Mouse (Mus musculus): Measurements from ENCODE around the gene Sit1. TPM values are rescaled to one million over a fixed set of nuclear protein-coding genes. Genes with fewer than 3 reads are reported as not detected.

The Sit1 gene
- total RNA-seq, 1 experiment: 0.31 TPM

- Histone ChIP-seq H3K27ac (ENCODE audit: insufficient read depth, low read depth, low read length, poor library complexity, severe bottlenecking) (no peak overlapping the region), H3K4me3 (ENCODE audit: insufficient read depth in 1 of 2, low read depth in 1 of 2, low read length in 2 of 2, poor library complexity in 1 of 2, severe bottlenecking in 1 of 2) (no peak overlapping the region), H3K9me3 (ENCODE audit: control insufficient read depth, insufficient read depth, low read depth, low read length) (no peaks in the 10 kb centered on the region), H3K4me1 (ENCODE audit: control insufficient read depth in 2 of 2, insufficient read depth in 2 of 2, low read length in 2 of 2, poor library complexity in 1 of 2) (peaks cover 0 to 8% of the 10 kb centered on the region in 2 experiments; a peak in 2 of 4 replicates), H3K9ac (ENCODE audit: insufficient read depth, low read depth, low read length, poor library complexity, severe bottlenecking) (no peak overlapping the region), H3K36me3 (ENCODE audit: control insufficient read depth, insufficient read depth, low read length, poor library complexity, severe bottlenecking) (peaks cover 24% of the 10 kb centered on the region)
- in situ Hi-C loops (cut with MboI; ENCODE audit: low sequenced_read_pairs in 2 of 2, unreplicated experiment in 2 of 2): no loop called here
- DNase-seq (ENCODE audit: low read depth, low spot score): no peak
- TF ChIP-seq ZC3H11A (IDR thresholded peaks at IDR 0.05; ENCODE audit: borderline replicate concordance, low read depth, low read length) (no peak), ZNF384 (IDR thresholded peaks at IDR 0.05; ENCODE audit: low read depth, low read length) (0 out of 2 replicates have a peak, but pooled peaks have one; percentile 35)
Measured at GRCm38 (mm10) chr4:43528487-43528886, 45.0 kb upstream of the Sit1 start.

- TF ChIP-seq ZC3H11A (IDR thresholded peaks at IDR 0.05; ENCODE audit: borderline replicate concordance, low read depth, low read length): 0 out of 2 replicates have a peak, but pooled peaks have one; percentile 8
- TF ChIP-seq HCFC1 (IDR thresholded peaks at IDR 0.05; ENCODE audit: borderline replicate concordance, insufficient read depth, low read length): no peak
- in situ Hi-C loops (cut with MboI; ENCODE audit: low sequenced_read_pairs in 2 of 2, unreplicated experiment in 2 of 2): no loop called here
- Histone ChIP-seq H3K9me3 (ENCODE audit: control insufficient read depth, insufficient read depth, low read depth, low read length) (no peaks in the 10 kb centered on the region), H3K4me1 (ENCODE audit: control insufficient read depth in 2 of 2, insufficient read depth in 2 of 2, low read length in 2 of 2, poor library complexity in 1 of 2) (peaks cover 0 to 6% of the 10 kb centered on the region in 2 experiments; a peak in 2 of 4 replicates), H3K4me3 (ENCODE audit: insufficient read depth in 1 of 2, low read depth in 1 of 2, low read length in 2 of 2, poor library complexity in 1 of 2, severe bottlenecking in 1 of 2) (no peak overlapping the region), H3K9ac (ENCODE audit: insufficient read depth, low read depth, low read length, poor library complexity, severe bottlenecking) (no peak overlapping the region), H3K36me3 (ENCODE audit: control insufficient read depth, insufficient read depth, low read length, poor library complexity, severe bottlenecking) (peaks cover 18% of the 10 kb centered on the region), H3K27ac (ENCODE audit: insufficient read depth, low read depth, low read length, poor library complexity, severe bottlenecking) (no peak overlapping the region)
- peak; percentile 62 for DNase-seq (ENCODE audit: low read depth, low spot score)
Measured at GRCm38 (mm10) chr4:43527880-43528279, 44.3 kb upstream of the Sit1 start.

GRCm38 (mm10) chr4:43519956-43520355 is 36.4 kb upstream of the Sit1 start:
- Histone ChIP-seq H3K9me3 (ENCODE audit: control insufficient read depth, insufficient read depth, low read depth, low read length) (no peaks in the 10 kb centered on the region), H3K27ac (ENCODE audit: insufficient read depth, low read depth, low read length, poor library complexity, severe bottlenecking) (no peak overlapping the region), H3K4me3 (ENCODE audit: insufficient read depth in 1 of 2, low read depth in 1 of 2, low read length in 2 of 2, poor library complexity in 1 of 2, severe bottlenecking in 1 of 2) (no peak overlapping the region), H3K9ac (ENCODE audit: insufficient read depth, low read depth, low read length, poor library complexity, severe bottlenecking) (no peak overlapping the region), H3K4me1 (ENCODE audit: control insufficient read depth in 2 of 2, insufficient read depth in 2 of 2, low read length in 2 of 2, poor library complexity in 1 of 2) (peaks cover 0 to 28% of the 10 kb centered on the region in 2 experiments; a peak in 2 of 4 replicates), H3K36me3 (ENCODE audit: control insufficient read depth, insufficient read depth, low read length, poor library complexity, severe bottlenecking) (peaks cover 9% of the 10 kb centered on the region; the same call in 1 of the 2 replicates)
- peak; percentile 74 for DNase-seq (ENCODE audit: low read depth, low spot score)
- TF ChIP-seq ZC3H11A (IDR thresholded peaks at IDR 0.05; ENCODE audit: borderline replicate concordance, low read depth, low read length) (no peak), HCFC1 (IDR thresholded peaks at IDR 0.05; ENCODE audit: borderline replicate concordance, insufficient read depth, low read length) (no peak), CHD2 (IDR thresholded peaks at IDR 0.05; ENCODE audit: low read depth, low read length) (peak; percentile 97), ZNF384 (IDR thresholded peaks at IDR 0.05; ENCODE audit: low read depth, low read length) (no peak), MAFK (IDR thresholded peaks at IDR 0.05; ENCODE audit: insufficient read depth, low read depth, low read length) (no peak)
- in situ Hi-C loops (cut with MboI; ENCODE audit: low sequenced_read_pairs in 2 of 2, unreplicated experiment in 2 of 2): no loop called here

- H3K9me3 ChIP-seq (ENCODE audit: control insufficient read depth, insufficient read depth, low read depth, low read length): no peaks in the 10 kb centered on the region
- H3K36me3 ChIP-seq (ENCODE audit: control insufficient read depth, insufficient read depth, low read length, poor library complexity, severe bottlenecking): peaks cover 10% of the 10 kb centered on the region; the same call in 1 of the 2 replicates
- DNase-seq (ENCODE audit: low read depth, low spot score): no peak
- H3K27ac ChIP-seq (ENCODE audit: insufficient read depth, low read depth, low read length, poor library complexity, severe bottlenecking): no peak overlapping the region
- in situ Hi-C loops (cut with MboI; ENCODE audit: low sequenced_read_pairs in 2 of 2, unreplicated experiment in 2 of 2): no loop called here
- H3K4me1 ChIP-seq (ENCODE audit: control insufficient read depth in 2 of 2, insufficient read depth in 2 of 2, low read length in 2 of 2, poor library complexity in 1 of 2): peaks cover 0 to 26% of the 10 kb centered on the region in 2 experiments; a peak in 2 of 4 replicates
- no peak for TF ChIP-seq CHD2 (IDR thresholded peaks at IDR 0.05; ENCODE audit: low read depth, low read length)
- TF ChIP-seq MAFK (IDR thresholded peaks at IDR 0.05; ENCODE audit: insufficient read depth, low read depth, low read length): no peak
- no peak for TF ChIP-seq HCFC1 (IDR thresholded peaks at IDR 0.05; ENCODE audit: borderline replicate concordance, insufficient read depth, low read length)
- no peak for TF ChIP-seq ZC3H11A (IDR thresholded peaks at IDR 0.05; ENCODE audit: borderline replicate concordance, low read depth, low read length)
- TF ChIP-seq ZNF384 (IDR thresholded peaks at IDR 0.05; ENCODE audit: low read depth, low read length): no peak
- peak overlapping the region; percentile 23 to 52; a peak in 3 of 4 replicates for H3K4me3 ChIP-seq (ENCODE audit: insufficient read depth in 1 of 2, low read depth in 1 of 2, low read length in 2 of 2, poor library complexity in 1 of 2, severe bottlenecking in 1 of 2)
- H3K9ac ChIP-seq (ENCODE audit: insufficient read depth, low read depth, low read length, poor library complexity, severe bottlenecking): no peak overlapping the region
Measured at GRCm38 (mm10) chr4:43519551-43519950, 36.0 kb upstream of the Sit1 start.

All from ES-E14 (cell line).